Mouse (Mus musculus) CD4-positive helper T cell, adult 2 months (primary cell): ENCODE measurements around the gene Oat.

Experiments
- DNase-seq: peaks from one replicate; pipeline ENCODE4 v3.0.0-alpha.2; 2012; ENCODE audit warnings: low read depth, missing footprints, low spot score

Oat gene

GRCm38 (mm10) chr7:132576116-132576650 is at the start of gene Oat:
Gene Oat, minus strand, starts transcription at chr7:132576398.
- DNase-seq = peak; percentile 97

GRCm38 (mm10) chr7:132624161-132624560 is 48.0 kb upstream of the Oat start:
- no peak for DNase-seq

- no peak for DNase-seq
Measured at GRCm38 (mm10) chr7:132619975-132620918, 44.0 kb upstream of the Oat start.

- no peak for DNase-seq
Measured at GRCm38 (mm10) chr7:132619549-132619948, 43.4 kb upstream of the Oat start.

- no peak for DNase-seq
Measured at GRCm38 (mm10) chr7:132617021-132617564, 40.9 kb upstream of the Oat start.

- DNase-seq = no peak
Measured at GRCm38 (mm10) chr7:132616391-132616790, 40.2 kb upstream of the Oat start.

GRCm38 (mm10) chr7:132615346-132615745 is 39.1 kb upstream of the Oat start:
- DNase-seq = no peak

GRCm38 (mm10) chr7:132611530-132611929 is 35.3 kb upstream of the Oat start:
- no peak for DNase-seq

GRCm38 (mm10) chr7:132610468-132611318 is 34.5 kb upstream of the Oat start, which contains the start of gene Lhpp:
Gene Lhpp, plus strand, starts transcription at chr7:132610638.
- DNase-seq = peak; percentile 87

- no peak for DNase-seq
Measured at GRCm38 (mm10) chr7:132608316-132609020, 32.3 kb upstream of the Oat start.

- DNase-seq = no peak
Measured at GRCm38 (mm10) chr7:132605689-132606088, 29.5 kb upstream of the Oat start.

- DNase-seq = no peak
Measured at GRCm38 (mm10) chr7:132604720-132605119, 28.5 kb upstream of the Oat start.

GRCm38 (mm10) chr7:132600926-132601325 is 24.7 kb upstream of the Oat start:
- no peak for DNase-seq

- peak; percentile 52 for DNase-seq
Measured at GRCm38 (mm10) chr7:132600026-132600425, 23.8 kb upstream of the Oat start.

- no peak for DNase-seq
Measured at GRCm38 (mm10) chr7:132599071-132599975, 23.1 kb upstream of the Oat start, which contains the start of gene Nkx1-2. Gene Nkx1-2, minus strand, starts transcription at chr7:132599637.

- DNase-seq = no peak
Measured at GRCm38 (mm10) chr7:132597251-132598041, 21.2 kb upstream of the Oat start.

GRCm38 (mm10) chr7:132596557-132597250 is 20.5 kb upstream of the Oat start:
- DNase-seq = no peak

GRCm38 (mm10) chr7:132595787-132596186 is 19.6 kb upstream of the Oat start:
- no peak for DNase-seq
